Mouse (Mus musculus) embryonic fibroblast, embryonic 13.5 days (primary cell): ENCODE data around the gene Disp1.

ENCODE experiments used
- CTCF ChIP-seq: IDR thresholded peaks from 2 replicates; pipeline ENCODE4 v1.5.1; 2011; ENCODE audit warnings: mild to moderate bottlenecking, control low read depth, low read length, moderate library complexity, borderline replicate concordance; ENCODE audit not compliant: insufficient read depth
- POLR2A ChIP-seq: IDR thresholded peaks from 2 replicates; pipeline ENCODE4 v1.6.1; 2011; ENCODE audit warnings: low read depth, mild to moderate bottlenecking, control low read depth, low read length, moderate library complexity

GRCm38 (mm10) chr1:183113546-183113945 lies 107.8 kb downstream of the Disp1 start:
- TF ChIP-seq CTCF, result no peak
- TF ChIP-seq POLR2A, result no peak
